Mouse (Mus musculus) lung, postnatal 14 days (tissue): ENCODE results near the gene Derl3.
A peak's percentile ranks its signal among the peaks of the same experiment; 100 is the strongest.

Source experiments
- DNase-seq: peaks from one replicate; pipeline ENCODE4 v3.0.0; 2021

The Derl3 gene

GRCm38 (mm10) chr10:75919026-75919425 lies 25.8 kb downstream of the Derl3 start:
- no peak for DNase-seq

DNA sequence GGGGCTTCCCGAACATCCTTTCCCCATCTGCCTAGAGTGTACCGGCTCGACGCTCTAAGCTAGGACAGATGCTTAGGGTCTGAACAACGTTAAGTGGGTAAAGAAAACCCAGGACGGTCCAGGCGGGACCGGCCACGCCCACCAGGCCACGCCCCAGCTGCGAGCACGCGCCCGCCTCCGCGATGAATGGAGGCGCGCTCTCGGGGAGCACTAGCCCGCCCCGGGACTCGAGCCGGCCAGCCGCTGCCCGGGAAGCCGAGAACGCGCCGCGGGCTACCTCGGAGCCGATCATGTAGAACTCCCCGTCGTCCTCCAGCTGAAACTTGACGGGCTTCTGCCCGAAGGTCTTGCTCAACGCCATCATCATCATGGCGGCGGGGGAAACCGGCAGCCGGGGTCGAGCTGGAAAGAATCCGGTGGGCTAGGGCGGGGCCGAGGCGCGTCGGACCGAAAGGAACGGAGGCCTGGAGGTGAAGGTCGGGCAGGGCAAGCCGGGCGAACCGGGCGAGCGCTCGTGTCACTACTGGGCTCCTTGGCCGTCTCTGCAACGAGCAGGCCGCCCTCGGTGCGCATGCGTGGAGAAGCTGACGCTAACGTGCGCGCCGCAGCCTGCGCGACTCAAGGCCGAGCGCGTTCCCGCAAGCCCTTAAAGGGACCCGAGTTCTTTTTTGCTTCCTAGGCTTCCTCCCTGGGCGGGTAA lies 28.0 kb downstream of the Derl3 start, which contains the start of gene Smarcb1:
TSS of gene Smarcb1 (minus strand) at position 592 of the 700 bp plus-strand sequence.
- DNase-seq: peak; percentile 96

GRCm38 (mm10) chr10:75921726-75922560 lies 28.7 kb downstream of the Derl3 start:
- no peak for DNase-seq

- no peak for DNase-seq
Measured at GRCm38 (mm10) chr10:75924324-75924723, 31.1 kb downstream of the Derl3 start.

GRCm38 (mm10) chr10:75926396-75926795 lies 33.2 kb downstream of the Derl3 start:
- no peak for DNase-seq

DNA sequence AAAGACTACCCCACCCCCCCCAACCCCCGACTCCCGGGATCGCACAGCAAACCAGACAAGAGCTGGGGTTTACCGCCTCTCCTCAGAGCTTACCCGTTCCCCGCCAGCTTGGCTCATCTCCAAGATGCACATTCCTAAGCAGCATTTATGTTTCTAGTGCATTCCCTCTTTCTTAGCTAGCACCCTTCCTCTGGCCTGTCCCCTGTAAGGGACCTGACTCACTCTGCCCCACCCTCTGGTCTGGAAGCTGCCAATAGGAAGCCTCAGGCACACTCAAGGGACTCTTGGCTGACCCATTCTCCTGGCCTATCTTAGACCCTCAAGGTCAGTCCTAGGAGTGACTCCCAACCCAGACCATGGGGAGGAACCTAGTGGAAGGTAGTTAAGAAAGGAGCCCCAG lies 37.1 kb downstream of the Derl3 start:
- DNase-seq: peak; percentile 65

- DNase-seq: no peak
Measured at GRCm38 (mm10) chr10:75931311-75931710, 38.1 kb downstream of the Derl3 start.

GRCm38 (mm10) chr10:75932081-75932678 lies 39.0 kb downstream of the Derl3 start:
- peak; percentile 71 for DNase-seq

DNA sequence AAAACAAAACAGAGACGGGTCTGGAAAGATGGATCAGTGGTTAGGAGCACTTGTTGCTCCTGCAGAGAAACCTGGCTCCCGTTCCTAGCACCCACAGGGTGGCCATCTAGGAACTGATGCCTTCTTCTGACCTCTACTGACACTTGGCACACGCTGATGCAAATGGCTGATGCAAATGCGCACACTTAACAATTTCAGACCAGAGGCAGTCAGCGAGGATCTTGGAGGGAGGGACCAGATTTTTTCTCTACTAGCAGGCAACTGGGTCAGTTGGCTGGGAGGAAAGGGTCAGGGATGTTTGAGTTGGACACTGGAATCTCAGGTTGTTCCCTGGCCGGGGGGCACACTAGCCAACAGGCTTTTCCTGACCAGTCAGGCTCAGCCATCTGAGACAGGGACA lies 39.7 kb downstream of the Derl3 start, which contains the start of gene Chchd10:
TSS of gene Chchd10 (plus strand) at position 240 of the 400 bp plus-strand sequence.
- DNase-seq: no peak

- DNase-seq: no peak
Measured at GRCm38 (mm10) chr10:75934991-75935390, 41.8 kb downstream of the Derl3 start.

GRCm38 (mm10) chr10:75935680-75936541 lies 42.7 kb downstream of the Derl3 start, which contains the start of gene Mmp11:
Mmp11 (minus strand) TSS chr10:75936496.
- peak; percentile 69 for DNase-seq

- DNase-seq: no peak
Measured at GRCm38 (mm10) chr10:75936909-75937667, 43.9 kb downstream of the Derl3 start.

GRCm38 (mm10) chr10:75937851-75938643 lies 44.8 kb downstream of the Derl3 start:
- no peak for DNase-seq

- no peak for DNase-seq
Measured at GRCm38 (mm10) chr10:75939481-75940234, 46.4 kb downstream of the Derl3 start.

GRCm38 (mm10) chr10:75940520-75940919 lies 47.3 kb downstream of the Derl3 start, which contains the start of gene Gm867:
Gm867 (minus strand) TSS chr10:75940672.
- no peak for DNase-seq

GRCm38 (mm10) chr10:75941042-75941824 lies 48.0 kb downstream of the Derl3 start:
- DNase-seq: no peak

- DNase-seq: no peak
Measured at GRCm38 (mm10) chr10:75942736-75943477, 49.7 kb downstream of the Derl3 start, which contains the start of gene Vpreb3. Vpreb3 (plus strand) TSS chr10:75943057.

DNA sequence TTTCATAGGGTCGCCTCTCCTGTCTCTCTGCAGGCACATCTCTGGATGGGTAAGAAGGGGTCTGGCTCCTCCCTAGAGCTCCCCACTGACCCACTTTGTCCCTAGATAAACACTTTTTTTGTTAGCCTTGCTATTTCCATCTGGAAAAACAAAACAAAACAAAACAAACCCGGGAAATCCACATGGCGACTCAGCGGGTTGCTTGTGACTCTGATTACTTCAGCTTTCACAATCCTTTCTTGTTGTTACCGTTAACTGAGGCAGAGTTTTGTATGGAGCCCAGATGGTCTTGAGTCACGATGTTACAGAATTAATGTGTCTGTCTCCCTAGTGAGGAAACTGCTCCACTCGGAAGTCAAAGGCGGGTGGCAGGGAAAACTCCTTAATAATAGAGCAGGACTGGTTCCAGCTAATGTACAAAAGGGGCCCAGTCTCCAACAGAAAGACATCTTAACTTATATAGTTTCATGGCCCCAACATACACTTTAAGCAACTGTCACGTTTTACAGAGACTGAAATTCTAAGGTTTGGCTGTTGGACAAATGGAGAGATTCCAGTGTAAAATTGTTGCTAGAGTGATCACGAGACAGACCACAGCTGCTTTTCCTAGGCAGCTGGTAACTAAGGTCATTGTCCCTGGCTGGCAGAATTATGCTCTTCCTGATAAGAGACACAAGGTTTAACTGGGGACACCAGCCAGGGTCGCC lies 51.0 kb downstream of the Derl3 start:
- no peak for DNase-seq
